Mouse (Mus musculus): ENCODE measurements around the gene Gpr27.
A peak's percentile ranks its signal among the peaks of the same experiment; 100 is the strongest.

Gene Gpr27

GRCm38 (mm10) chr6:99692206-99692915, at the start of gene Gpr27:
Gpr27 (plus strand) TSS chr6:99692679.
- DNase-seq (ENCODE audit: low read depth): no peak

DNA sequence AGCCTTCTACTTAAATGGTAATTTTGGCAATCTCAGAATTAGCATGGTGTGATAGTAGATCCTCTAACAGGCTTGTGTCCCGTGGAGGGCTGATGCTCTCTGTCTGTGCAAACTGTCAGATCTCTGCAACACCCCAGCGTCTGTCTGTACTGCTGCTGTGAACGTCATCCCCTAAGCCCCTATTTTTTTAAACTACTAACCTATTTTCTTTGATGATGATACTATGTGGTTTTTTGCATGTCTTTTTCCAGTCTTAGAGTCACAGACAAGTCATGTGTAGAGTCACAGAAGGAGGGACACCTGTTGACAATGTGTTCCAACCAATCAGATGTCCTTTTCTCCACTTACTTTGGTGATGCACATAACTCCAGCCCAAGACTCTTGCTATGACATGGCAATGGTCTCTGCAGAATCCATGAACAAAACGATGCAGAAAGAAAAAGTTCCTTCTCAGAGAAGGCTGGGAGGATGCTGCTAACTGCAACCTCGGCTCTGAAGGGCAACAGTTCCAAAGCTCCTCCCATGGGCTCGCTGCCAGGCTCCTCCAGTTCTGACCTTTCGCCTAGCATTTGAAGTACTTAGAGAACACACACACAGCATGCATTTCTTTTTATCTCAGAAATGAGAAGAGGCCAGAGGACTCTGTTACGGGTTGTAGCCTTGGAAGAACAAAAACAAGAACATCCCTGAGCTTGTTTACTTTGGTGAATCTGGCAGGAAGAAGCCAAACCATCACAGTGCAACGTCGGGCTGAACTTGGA, 48.9 kb upstream of the Gpr27 start:
- peak; percentile 22 for DNase-seq (ENCODE audit: low read depth)

DNA sequence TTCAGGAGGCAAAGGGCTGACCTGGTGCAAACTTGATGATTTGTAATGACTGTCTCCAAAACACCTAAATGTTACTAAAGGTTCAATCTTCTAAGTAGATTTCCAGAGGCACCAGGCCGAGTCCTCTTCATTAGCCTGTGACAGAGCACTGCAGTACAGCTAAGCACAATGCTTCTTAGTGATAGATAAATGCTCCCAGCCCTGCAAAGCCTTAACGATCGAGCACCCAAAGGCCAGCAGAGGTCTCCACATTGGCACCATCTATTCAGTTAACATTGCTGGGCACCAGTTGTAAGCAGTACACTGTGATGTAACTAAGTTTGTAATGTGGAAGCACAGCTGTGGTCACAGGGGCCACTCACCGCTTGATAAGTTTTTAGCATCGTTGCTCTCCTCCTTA, 48.1 kb upstream of the Gpr27 start:
- no peak for DNase-seq (ENCODE audit: low read depth)

- DNase-seq (ENCODE audit: low read depth): no peak
These were observed 47.6 kb upstream of the Gpr27 start for GRCm38 (mm10) chr6:99644876-99645275.

- DNase-seq (ENCODE audit: low read depth): no peak
These were observed 46.1 kb upstream of the Gpr27 start for GRCm38 (mm10) chr6:99646344-99646743.

DNA sequence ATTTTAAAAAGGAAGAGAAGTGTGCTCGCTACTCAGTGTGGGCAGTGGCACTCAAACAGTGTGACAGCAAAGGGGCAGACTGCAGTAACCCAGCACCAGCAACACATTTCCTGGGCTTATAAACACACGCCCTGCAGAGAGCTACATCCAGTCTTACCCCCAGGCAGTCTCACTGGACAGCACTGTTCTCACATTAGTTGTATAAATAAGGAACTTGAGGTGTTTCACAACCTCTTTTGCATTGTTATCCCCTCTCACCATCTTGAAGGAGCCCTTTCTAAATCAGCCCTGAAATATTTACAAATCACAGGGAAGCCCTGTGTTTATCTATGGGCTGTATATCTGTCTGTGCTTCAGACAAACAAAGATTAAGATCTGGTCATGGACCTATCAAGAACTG, 43.2 kb upstream of the Gpr27 start:
- no peak for DNase-seq (ENCODE audit: low read depth)

DNA sequence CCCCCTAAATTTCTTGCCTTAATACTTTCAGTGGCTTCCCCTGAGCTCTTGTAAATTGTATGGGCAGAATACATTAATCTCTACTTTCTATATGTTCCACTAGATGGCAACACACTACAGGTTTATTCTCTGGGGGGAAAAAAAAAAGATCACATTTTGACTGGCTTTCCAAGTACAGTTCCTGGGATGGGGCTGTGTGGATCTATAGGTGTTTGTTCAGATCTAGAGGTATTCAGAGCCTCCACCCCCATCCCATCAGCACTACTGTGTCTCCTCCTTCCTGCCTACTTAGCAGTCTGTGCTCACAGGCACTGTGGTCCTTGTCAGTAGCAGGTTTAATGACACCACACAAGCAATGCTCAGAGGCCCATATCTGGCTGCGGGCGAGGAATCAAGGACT, 40.1 kb upstream of the Gpr27 start:
- DNase-seq (ENCODE audit: low read depth): peak; percentile 19

DNA sequence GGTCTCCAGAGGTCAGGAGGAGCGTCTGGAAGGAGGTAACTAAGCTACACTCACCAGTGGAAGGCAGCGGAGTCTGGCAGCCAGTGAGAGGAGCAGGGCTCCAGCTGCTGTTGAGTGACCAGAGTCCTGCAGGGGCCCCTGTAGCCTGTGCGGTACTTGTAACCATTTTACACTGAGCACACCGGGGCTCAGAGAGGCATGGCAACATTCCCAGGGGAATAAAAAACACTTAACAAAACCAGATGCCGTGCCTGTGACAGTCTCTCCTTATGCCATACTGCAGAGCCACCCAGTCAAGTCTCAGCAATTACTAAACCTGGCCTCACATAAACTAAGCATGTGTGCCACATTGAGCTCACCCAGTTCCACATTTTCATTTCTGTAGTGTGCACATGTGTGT, 38.1 kb upstream of the Gpr27 start:
- DNase-seq (ENCODE audit: low read depth): no peak

GRCm38 (mm10) chr6:99655488-99655887, 37.0 kb upstream of the Gpr27 start:
- no peak for DNase-seq (ENCODE audit: low read depth)

DNA sequence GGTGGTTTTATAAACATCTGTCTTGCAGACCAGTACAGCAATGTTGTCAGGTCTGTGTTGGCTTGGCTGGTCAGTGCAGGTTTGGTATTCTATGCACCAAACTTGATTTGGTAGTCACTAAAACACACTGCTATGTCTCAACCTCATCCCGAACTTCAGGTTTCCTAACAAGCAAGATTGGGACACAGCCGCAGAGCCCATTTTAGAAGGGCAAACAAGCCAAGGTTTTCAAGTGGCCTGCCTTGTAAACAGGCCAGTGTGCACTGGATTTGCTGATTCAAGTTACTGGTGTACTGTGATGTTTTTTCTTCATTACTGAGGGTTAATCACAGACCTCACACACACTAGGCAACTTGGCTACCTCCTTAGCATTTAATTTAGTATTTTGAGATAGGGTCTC, 36.4 kb upstream of the Gpr27 start:
- DNase-seq (ENCODE audit: low read depth): no peak

GRCm38 (mm10) chr6:99658586-99658985, 33.9 kb upstream of the Gpr27 start:
- DNase-seq (ENCODE audit: low read depth): no peak

DNA sequence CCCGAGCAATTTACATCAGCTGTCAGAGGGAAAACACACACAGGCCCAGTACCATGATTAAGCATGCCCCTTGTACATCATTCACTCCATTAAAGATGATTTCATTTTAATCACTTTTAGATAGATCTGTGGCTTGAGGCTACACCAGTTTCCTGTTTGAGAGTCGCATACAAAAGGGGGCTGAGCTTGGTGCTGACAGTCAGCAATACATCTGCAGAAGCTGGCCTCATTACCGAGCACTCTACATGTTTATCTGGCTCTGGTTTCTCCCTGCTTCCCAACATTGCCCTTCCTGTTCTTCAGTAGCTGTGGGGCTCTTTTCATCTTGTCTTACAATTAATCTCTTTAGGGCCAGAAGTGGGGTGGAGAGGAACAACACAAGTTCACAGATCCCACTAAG, 32.0 kb upstream of the Gpr27 start:
- DNase-seq (ENCODE audit: low read depth): no peak

GRCm38 (mm10) chr6:99663232-99663631, 29.2 kb upstream of the Gpr27 start:
- no peak for DNase-seq (ENCODE audit: low read depth)

- no peak for DNase-seq (ENCODE audit: low read depth)
These were observed 26.8 kb upstream of the Gpr27 start for GRCm38 (mm10) chr6:99665457-99666317.

DNA sequence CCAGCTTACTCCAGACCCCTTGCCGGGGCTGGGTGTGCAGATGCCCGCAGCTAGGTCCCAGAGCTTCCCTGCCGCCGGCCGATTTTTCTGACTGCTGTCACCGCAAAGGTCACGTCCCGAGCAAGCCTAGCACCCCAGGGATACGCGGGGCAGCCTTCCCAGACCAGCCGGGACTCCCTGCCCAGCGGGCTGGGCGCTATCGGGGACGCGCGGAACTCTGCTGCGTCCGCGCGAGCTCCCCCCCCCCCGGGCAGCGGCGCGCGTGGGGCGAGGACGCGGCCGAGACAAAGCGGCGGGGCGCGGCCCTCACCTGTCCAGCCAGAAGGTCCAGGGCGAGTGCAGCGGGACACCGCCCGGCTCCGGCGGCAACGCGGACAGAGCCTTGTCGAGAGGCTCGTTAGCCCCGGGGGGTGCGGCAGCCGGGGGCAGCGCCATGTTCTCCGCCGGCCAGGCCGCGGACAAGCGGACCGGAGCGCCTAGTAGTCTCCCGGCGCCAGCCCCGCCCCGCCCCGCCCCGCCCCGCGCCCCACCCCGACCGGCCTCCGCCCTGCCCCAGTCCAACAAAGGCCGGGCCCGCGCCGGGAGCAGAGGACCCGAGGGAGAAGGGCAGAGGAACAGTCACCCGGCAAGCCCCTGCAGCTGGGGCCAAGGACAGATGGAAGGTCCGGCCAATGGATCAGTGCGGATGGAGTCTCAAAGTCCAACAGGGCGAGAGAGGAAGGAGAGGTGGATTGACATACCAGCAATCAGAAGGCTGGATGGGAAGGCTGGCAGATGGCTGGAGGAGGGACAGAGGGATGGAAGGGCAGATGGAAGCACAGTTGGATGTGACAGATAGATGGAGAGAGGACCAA, 25.9 kb upstream of the Gpr27 start, which contains the start of the genes Eif4e3 and Gm20696:
Eif4e3 (minus strand) TSS at position 454 of the 854 bp plus-strand sequence.
Gm20696 (minus strand) TSS at position 480 of the 854 bp plus-strand sequence.
- DNase-seq (ENCODE audit: low read depth): no peak

DNA sequence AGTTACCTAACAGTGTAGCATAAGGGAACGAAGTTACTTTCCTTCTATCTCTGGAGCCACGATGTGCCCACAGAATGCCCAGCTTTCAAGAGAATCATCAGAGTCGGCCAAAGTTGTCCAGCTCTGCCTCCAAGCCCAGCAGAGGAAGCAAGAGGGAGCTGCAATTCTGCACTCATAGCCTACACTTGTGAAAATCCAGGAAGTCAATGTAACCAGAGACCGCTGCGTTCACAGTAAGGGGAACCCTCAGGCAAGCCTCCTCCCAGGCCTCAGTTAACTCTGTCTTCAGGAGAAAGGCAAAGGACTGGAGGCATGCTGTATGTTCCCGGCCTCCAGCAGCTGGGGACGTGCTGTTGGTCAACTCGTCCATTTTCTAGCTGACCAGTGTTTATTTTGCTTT, 25.2 kb upstream of the Gpr27 start:
- DNase-seq (ENCODE audit: low read depth): no peak

DNA sequence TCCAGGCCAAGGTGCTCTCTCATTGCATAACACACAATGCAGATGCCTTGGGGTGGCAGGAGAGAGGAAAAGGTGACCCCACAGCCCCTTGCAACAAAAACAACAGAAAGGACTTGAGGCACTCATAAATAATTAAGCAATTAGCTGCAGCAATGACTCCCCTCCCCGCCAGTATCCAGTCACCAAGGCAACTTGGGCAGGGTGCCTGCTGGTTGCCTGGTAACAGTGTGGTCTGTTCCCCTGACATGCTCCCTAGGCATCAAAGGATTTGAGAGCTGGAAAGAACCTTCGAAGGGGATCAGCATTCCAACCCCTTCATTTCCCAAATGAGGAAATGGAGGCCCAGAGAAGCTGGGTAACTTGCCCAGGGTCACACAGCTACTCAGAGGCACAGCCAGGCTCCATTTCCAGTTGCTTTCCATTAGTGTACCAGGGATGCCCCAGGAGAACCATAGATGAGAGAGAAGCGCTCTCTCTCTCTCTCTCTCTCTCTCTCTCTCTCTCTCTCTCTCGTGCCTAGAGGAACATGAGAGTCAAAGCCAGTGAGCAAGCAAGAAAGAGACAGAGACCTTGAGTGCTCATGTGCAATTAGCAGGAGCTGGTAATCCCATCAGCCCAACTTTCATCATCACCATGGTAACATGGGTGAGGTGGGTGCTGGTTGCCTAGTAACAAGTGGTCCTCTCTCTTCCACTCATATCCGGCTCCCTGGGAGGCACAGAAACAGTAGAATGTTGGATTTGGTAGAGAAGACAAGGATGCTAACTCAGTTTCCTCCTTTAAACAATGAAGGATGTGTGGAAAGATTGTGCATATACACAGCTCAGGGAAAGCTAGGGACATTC, 22.8 kb upstream of the Gpr27 start:
- DNase-seq (ENCODE audit: low read depth): no peak

DNA sequence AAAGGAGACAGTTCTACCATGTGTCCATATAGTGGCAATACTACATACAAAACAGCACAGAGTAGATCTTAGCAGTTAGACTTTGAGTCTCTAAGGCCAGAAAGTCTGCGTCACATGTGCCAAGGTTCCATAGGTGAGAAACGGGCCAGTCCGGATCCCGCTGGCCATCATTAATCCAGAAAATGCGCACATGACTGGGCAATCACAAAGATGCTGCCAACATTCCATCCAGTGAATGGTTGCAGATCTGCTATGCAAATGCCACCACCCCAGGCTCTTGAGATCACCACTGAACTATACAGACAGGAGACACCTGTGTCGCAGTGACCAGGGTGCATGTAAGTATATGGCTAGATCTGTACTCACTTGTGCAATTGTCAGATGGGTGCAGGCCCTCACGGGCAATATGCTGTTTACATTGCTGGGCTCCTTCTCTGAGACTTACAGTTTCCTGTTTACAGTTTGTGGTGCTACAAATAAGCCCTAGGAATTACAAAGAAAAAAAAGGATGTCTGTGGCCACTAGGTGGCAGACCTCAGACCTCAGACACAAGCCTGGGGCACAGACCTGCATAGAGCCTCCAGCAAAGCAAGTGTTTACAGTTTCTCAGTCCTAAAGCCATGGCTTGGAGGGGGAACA, 21.9 kb upstream of the Gpr27 start:
- DNase-seq (ENCODE audit: low read depth): peak; percentile 75

- no peak for DNase-seq (ENCODE audit: low read depth)
These were observed 20.7 kb upstream of the Gpr27 start for GRCm38 (mm10) chr6:99671768-99672167.

- no peak for DNase-seq (ENCODE audit: low read depth)
These were observed 18.0 kb upstream of the Gpr27 start for GRCm38 (mm10) chr6:99674482-99674881.
